Mouse (Mus musculus) thymus, postnatal 10 days (tissue): Measurements from ENCODE around the gene Rhox2f.
"Not testable (repeated sequence)": the region's sequence is repeated elsewhere in the genome, so short reads cannot be mapped to it uniquely, and the experiment has no call there.

ENCODE experiments used
- DNase-seq, 2 experiments: peaks; one replicate each; pipeline ENCODE4 v3.0.0; 2021; ENCODE audit warnings: low spot score in 2 of 2

Rhox2f gene

GRCm38 (mm10) chrX:37571105-37571504 lies at the start of gene Rhox2f:
Gene Rhox2f (plus strand): TSS chrX:37571405.
- not testable (repeated sequence) for DNase-seq

GRCm38 (mm10) chrX:37530152-37530551 lies 41.1 kb upstream of the Rhox2f start, which contains the start of gene Rhox2e:
Gene Rhox2e (plus strand): TSS chrX:37530452.
- DNase-seq: not testable (repeated sequence)

- not testable (repeated sequence) for DNase-seq
Measured at GRCm38 (mm10) chrX:37541719-37542118, 29.5 kb upstream of the Rhox2f start, which contains the start of gene Rhox3e. Gene Rhox3e (plus strand): TSS chrX:37542019.

GRCm38 (mm10) chrX:37557112-37557511 lies 14.1 kb upstream of the Rhox2f start, which contains the start of gene Rhox4e:
Gene Rhox4e (plus strand): TSS chrX:37557412.
- DNase-seq: not testable (repeated sequence)

- DNase-seq: not testable (repeated sequence)
Measured at GRCm38 (mm10) chrX:37572638-37573037, 1.4 kb downstream of the Rhox2f start.

- DNase-seq: not testable (repeated sequence)
Measured at GRCm38 (mm10) chrX:37580692-37581091, 9.5 kb downstream of the Rhox2f start, which contains the start of gene Rhox3f. Gene Rhox3f (plus strand): TSS chrX:37580992.

- DNase-seq: not testable (repeated sequence)
Measured at GRCm38 (mm10) chrX:37607604-37608003, 36.4 kb downstream of the Rhox2f start, which contains the start of gene Rhox4f. Gene Rhox4f (minus strand): TSS chrX:37607704.
